ENCODE assay signal across 8 mouse cellular contexts in genomic region chr13:91636814-91637213, GRCm38 (mm10).
DNase-seq lines count a peak whose midpoint lies in the region; ATAC-seq lines count a peak whose summit lies in the region.

No protein-coding gene starts in this region.

- no peak overlapping the region for H3K4me3 ChIP-seq in midbrain, embryonic 12.5 days

- no peaks in the 10 kb centered on the region for H3K4me1 ChIP-seq in midbrain, embryonic 12.5 days

- no peaks in the 10 kb centered on the region for H3K36me3 ChIP-seq in midbrain, embryonic 12.5 days

- H3K27ac ChIP-seq in midbrain, embryonic 12.5 days (replicated peaks), result no peak overlapping the region

- H3K9ac ChIP-seq in midbrain, embryonic 12.5 days (replicated peaks), result no peak overlapping the region

- H3K27me3 ChIP-seq in midbrain, embryonic 12.5 days, result no peaks in the 10 kb centered on the region

- no peak overlapping the region for H3K4me2 ChIP-seq in midbrain, embryonic 12.5 days (replicated peaks)

- 21% methylated on average over 5 of the region's 5 CpGs for WGBS in midbrain, embryonic 12.5 days

- intact Hi-C loops in left cerebral cortex, postnatal 36 days (cut with DNase I), result loop anchor here (2.0 to 5.0 kb wide), 3 partner anchors 176 to 710 kb away; partner anchors contain the start of gene Ssbp2

- ATAC-seq in common myeloid progenitor, adult 5-6 weeks (replicated peaks; ENCODE audit: low read depth, poor library complexity, severe bottlenecking), result peak; percentile 83
- peak; percentile 75 for ATAC-seq in midbrain, embryonic 12.5 days (ENCODE audit: low FRiP score, low read depth)

- no peaks in the 10 kb centered on the region for H3K9me3 ChIP-seq in midbrain, embryonic 12.5 days

- DNase-seq in gastrocnemius, adult 18-20 months (ENCODE audit: low spot score), result peak; percentile 78
- no peak for DNase-seq in gastrocnemius, postnatal 25 days
- DNase-seq in gastrocnemius, postnatal 10 days, result peak; percentile 83
- DNase-seq in kidney, adult 11 months, result peak; percentile 54
- peak; percentile 64 to 78 for DNase-seq in left cerebral cortex, postnatal 36 days (ENCODE audit: low spot score in 2 of 2)
- DNase-seq in spleen, adult 12 weeks (ENCODE audit: low spot score), result peak; percentile 71
